Mouse (Mus musculus): ENCODE data around the gene Pdgfa. TPM values are rescaled to one million over a fixed set of nuclear protein-coding genes. Genes with fewer than 3 reads are reported as not detected.
A peak's percentile ranks its signal among the peaks of the same experiment; 100 is the strongest.

Gene Pdgfa
- polyA plus RNA-seq, 1 experiment from 2014 or later: 10.5 TPM

DNA sequence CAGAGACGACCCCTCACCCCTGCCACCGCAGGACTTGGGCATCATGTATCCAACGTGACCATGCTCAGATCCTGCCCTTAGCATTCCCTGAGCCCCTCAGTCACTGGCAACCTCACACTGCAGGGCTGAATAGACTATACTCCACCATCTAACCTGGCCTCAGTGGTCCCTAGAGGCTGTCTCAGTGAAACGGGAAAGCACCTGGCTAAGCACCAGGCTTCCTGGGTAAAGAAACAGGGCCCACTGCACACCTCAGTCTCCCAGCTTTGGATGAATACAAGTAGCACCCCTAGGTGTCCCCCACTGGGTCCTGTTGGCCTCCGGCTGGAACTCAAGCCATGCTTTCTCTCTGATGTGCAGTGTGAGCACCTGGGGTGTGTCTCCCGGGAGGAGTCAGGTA lies 23.7 kb downstream of the Pdgfa start:
- 86% methylated on average over 6 of the region's 6 CpGs for WGBS
- H3K4me3 ChIP-seq (replicated peaks): no peak overlapping the region
- H3K36me3 ChIP-seq (replicated peaks): no peaks in the 10 kb centered on the region
- no peak for ATAC-seq (ENCODE audit: low FRiP score)
- H3K27me3 ChIP-seq: no peaks in the 10 kb centered on the region
- no peaks in the 10 kb centered on the region for H3K4me1 ChIP-seq
- H3K9ac ChIP-seq: no peak overlapping the region
- H3K27ac ChIP-seq: no peak overlapping the region
- H3K9me3 ChIP-seq: no peaks in the 10 kb centered on the region
- H3K4me2 ChIP-seq: no peak overlapping the region

GRCm38 (mm10) chr5:138971405-138971804 lies 25.8 kb downstream of the Pdgfa start:
- Histone ChIP-seq H3K4me3 (replicated peaks) (no peak overlapping the region), H3K27me3 (no peaks in the 10 kb centered on the region), H3K4me2 (no peak overlapping the region), H3K27ac (no peak overlapping the region), H3K9me3 (no peaks in the 10 kb centered on the region), H3K36me3 (replicated peaks) (no peaks in the 10 kb centered on the region), H3K9ac (no peak overlapping the region), H3K4me1 (peaks cover under 1% of the 10 kb centered on the region; the same call in 1 of the 2 replicates)
- ATAC-seq (ENCODE audit: low FRiP score): no peak
- WGBS: 89% methylated on average over 9 of the region's 9 CpGs

DNA sequence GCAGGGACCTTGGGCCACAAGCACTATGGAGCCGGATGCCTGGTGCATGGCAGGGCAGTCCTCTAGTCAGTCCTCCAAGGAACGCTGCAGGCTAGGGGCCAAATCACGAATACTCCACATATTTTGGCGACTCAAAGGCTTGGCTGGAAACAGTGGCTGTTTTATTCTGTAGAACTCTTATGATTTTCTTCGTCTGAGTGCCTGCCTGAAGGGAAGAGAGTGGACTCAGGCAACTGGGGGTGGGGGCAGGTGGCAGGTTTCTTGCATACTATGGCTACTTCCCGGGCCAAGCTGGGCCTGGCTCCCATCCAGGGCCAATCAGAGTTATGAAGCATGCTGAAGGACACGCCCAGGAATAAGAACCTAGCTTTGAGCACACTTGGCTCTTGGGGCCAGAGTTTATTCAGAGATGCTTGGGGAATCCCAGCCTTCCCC lies 27.1 kb downstream of the Pdgfa start:
- Histone ChIP-seq H3K27me3 (no peaks in the 10 kb centered on the region), H3K9me3 (no peaks in the 10 kb centered on the region), H3K4me3 (replicated peaks) (no peak overlapping the region), H3K4me2 (no peak overlapping the region), H3K36me3 (replicated peaks) (no peaks in the 10 kb centered on the region), H3K27ac (no peak overlapping the region), H3K9ac (no peak overlapping the region), H3K4me1 (peaks cover 9% of the 10 kb centered on the region; the same call in 1 of the 2 replicates)
- no peak for ATAC-seq (ENCODE audit: low FRiP score)
- WGBS: 75% methylated on average over 7 of the region's 7 CpGs

GRCm38 (mm10) chr5:138966033-138966724 lies 31.0 kb downstream of the Pdgfa start:
- no peak for ATAC-seq (ENCODE audit: low FRiP score)
- H3K4me2 ChIP-seq: no peak overlapping the region
- 44% methylated on average over 7 of the region's 7 CpGs for WGBS
- peaks cover 9% of the 10 kb centered on the region; the same call in 1 of the 2 replicates for H3K4me1 ChIP-seq
- H3K9ac ChIP-seq: no peak overlapping the region
- no peak overlapping the region for H3K4me3 ChIP-seq (replicated peaks)
- H3K27ac ChIP-seq: no peak overlapping the region
- no peaks in the 10 kb centered on the region for H3K27me3 ChIP-seq
- H3K9me3 ChIP-seq: no peaks in the 10 kb centered on the region
- H3K36me3 ChIP-seq (replicated peaks): no peaks in the 10 kb centered on the region

GRCm38 (mm10) chr5:138965590-138965989 lies 31.6 kb downstream of the Pdgfa start:
- WGBS: 81% methylated on average over 2 of the region's 2 CpGs
- Histone ChIP-seq H3K27me3 (no peaks in the 10 kb centered on the region), H3K4me2 (no peak overlapping the region), H3K4me1 (peaks cover 9% of the 10 kb centered on the region; the same call in 1 of the 2 replicates), H3K9me3 (no peaks in the 10 kb centered on the region), H3K27ac (no peak overlapping the region), H3K36me3 (replicated peaks) (no peaks in the 10 kb centered on the region), H3K4me3 (replicated peaks) (no peak overlapping the region), H3K9ac (no peak overlapping the region)
- no peak for ATAC-seq (ENCODE audit: low FRiP score)

- H3K4me1 ChIP-seq: no peaks in the 10 kb centered on the region
- no peak overlapping the region for H3K9ac ChIP-seq
- no peak overlapping the region for H3K4me3 ChIP-seq (replicated peaks)
- 77% methylated on average over 10 of the region's 10 CpGs for WGBS
- no peaks in the 10 kb centered on the region for H3K9me3 ChIP-seq
- H3K27ac ChIP-seq: no peak overlapping the region
- no peak for ATAC-seq (ENCODE audit: low FRiP score)
- no peak overlapping the region for H3K4me2 ChIP-seq
- no peaks in the 10 kb centered on the region for H3K36me3 ChIP-seq (replicated peaks)
- H3K27me3 ChIP-seq: no peaks in the 10 kb centered on the region; the same call in 1 of the 2 replicates
Measured at GRCm38 (mm10) chr5:138956427-138956833, 40.7 kb downstream of the Pdgfa start.

DNA sequence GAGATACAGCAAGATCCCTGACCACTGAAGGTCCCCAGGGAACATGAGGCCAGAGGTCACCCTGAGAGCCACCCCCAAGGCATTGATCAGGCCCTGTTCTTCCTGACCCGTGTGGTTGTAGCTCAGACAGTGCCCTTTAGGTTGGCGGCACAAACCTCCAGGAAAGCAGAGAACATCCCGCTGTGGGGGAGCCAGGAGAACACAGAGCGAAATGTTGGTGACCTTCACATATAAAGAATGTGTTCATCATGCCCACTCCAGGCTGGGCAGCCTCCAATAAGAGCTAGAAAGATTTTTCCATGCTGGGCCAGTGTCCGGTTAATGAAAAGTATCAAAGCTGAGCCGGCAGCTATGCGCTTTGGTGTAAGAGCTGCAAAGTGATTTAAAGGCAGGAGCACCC lies 43.2 kb downstream of the Pdgfa start:
- H3K9me3 ChIP-seq: no peaks in the 10 kb centered on the region
- no peak overlapping the region for H3K4me3 ChIP-seq (replicated peaks)
- 84% methylated on average over 7 of the region's 7 CpGs for WGBS
- no peaks in the 10 kb centered on the region; the same call in 1 of the 2 replicates for H3K27me3 ChIP-seq
- H3K27ac ChIP-seq: no peak overlapping the region
- peaks cover 5% of the 10 kb centered on the region; the same call in 1 of the 2 replicates for H3K4me1 ChIP-seq
- no peak overlapping the region for H3K9ac ChIP-seq
- H3K4me2 ChIP-seq: no peak overlapping the region
- no peaks in the 10 kb centered on the region for H3K36me3 ChIP-seq (replicated peaks)
- ATAC-seq (ENCODE audit: low FRiP score): no peak

GRCm38 (mm10) chr5:138952969-138953368 lies 44.2 kb downstream of the Pdgfa start:
- 80% methylated on average over 13 of the region's 13 CpGs for WGBS
- peaks cover 14% of the 10 kb centered on the region for H3K4me1 ChIP-seq

DNA sequence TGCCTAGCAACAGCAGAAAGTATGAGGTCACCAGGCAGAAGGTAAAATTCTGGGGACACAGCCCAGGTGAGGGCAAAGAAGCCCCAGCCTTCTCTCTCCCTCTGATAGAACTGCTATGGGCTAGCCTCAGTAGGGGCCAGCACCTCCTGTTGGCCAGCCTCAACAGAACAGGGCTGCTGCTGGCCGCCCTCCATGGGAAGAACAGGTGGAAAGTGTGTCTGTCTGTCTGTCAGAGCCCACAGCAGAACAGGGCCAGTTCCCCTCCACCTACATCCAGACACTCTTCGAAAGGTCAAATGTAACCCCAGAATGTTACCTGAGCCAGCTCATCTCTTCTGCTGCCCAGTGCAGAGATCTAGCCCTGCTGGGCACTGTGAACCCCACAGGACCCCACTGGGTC lies 45.9 kb downstream of the Pdgfa start:
- Histone ChIP-seq H3K9me3 (no peaks in the 10 kb centered on the region), H3K27ac (no peak overlapping the region), H3K4me3 (replicated peaks) (no peak overlapping the region), H3K4me1 (peaks cover 27% of the 10 kb centered on the region), H3K27me3 (no peaks in the 10 kb centered on the region; the same call in 1 of the 2 replicates), H3K36me3 (replicated peaks) (no peaks in the 10 kb centered on the region), H3K4me2 (no peak overlapping the region), H3K9ac (no peak overlapping the region)
- ATAC-seq (ENCODE audit: low FRiP score): no peak
- WGBS: 80% methylated on average over 2 of the region's 2 CpGs

More at GRCm38 (mm10) chr5:138952969-138953368, 44.2 kb downstream of the Pdgfa start:
- Histone ChIP-seq H3K4me3 (replicated peaks) (no peak overlapping the region), H3K9me3 (no peaks in the 10 kb centered on the region), H3K9ac (no peak overlapping the region), H3K4me2 (no peak overlapping the region), H3K27me3 (no peaks in the 10 kb centered on the region; the same call in 1 of the 2 replicates), H3K36me3 (replicated peaks) (no peaks in the 10 kb centered on the region), H3K27ac (no peak overlapping the region)
- ATAC-seq (ENCODE audit: low FRiP score): no peak

DNA sequence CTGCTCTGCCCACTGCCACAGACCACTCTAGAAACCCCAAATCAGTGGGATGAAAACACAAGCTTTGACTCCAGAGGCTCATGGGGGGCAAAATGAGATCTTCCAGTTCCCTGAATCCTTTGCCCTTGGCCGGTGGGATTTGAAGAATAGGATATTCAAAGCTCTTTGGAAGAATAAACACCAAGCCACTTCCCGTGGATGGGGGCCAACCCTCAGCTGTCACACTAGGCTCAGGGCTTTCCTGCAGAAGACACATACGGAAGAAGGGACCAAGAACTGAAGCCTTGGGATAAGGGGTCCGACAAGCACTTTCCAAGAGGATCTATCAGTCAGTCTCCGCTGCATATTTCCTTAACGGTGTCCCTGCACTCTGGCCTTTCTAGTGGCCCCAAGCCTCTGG lies 48.0 kb downstream of the Pdgfa start:
- Histone ChIP-seq H3K9me3 (no peaks in the 10 kb centered on the region), H3K27me3 (no peaks in the 10 kb centered on the region; the same call in 1 of the 2 replicates), H3K4me2 (no peak overlapping the region), H3K9ac (no peak overlapping the region), H3K27ac (no peak overlapping the region), H3K4me1 (peaks cover 27% of the 10 kb centered on the region), H3K36me3 (replicated peaks) (no peaks in the 10 kb centered on the region), H3K4me3 (replicated peaks) (no peak overlapping the region)
- no peak for ATAC-seq (ENCODE audit: low FRiP score)
- 81% methylated on average over 6 of the region's 6 CpGs for WGBS

DNA sequence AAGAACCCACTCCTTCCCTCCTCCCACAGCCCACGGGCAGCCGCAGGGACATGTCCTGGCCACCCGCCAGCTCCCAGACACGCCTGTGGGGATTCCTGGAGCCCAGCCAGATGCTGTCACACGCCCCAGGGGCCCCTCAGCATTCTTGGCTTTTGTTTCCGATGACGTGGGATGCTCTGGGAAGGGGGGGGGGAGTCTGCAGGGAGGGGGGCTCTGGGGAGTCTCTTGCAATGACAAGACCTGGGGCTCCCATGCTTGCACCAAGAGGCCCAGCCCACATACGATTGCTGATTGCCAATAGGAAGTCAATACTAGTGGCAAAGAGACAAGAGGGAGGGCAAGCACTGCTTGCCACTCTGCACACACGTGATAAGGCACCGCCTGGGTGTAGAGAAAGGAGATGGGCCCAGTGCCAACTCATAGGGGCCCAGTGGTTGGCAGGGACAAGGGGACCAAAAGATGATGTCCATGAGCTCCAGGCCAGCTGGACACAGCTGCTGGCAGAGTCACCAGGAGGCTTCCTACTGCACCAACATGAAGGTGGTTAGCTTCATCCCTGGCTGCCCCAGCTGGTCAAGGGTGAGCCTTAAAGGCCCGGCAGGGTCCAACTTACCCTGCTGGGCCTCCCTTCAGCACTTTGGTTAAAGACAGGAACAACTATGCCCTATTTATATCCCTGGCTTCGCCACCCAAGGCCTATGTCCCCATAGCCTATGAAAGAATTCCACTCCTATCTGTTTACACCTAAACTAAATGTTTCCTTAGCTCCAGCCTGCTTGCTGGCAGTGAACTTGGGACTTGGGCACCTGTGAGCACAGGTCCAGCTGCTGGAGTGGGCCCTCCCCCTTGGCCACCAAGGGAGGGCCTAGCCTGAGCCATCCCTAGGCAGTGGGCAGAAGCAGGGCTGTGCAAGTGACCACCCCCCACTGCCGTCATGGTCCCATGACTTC lies 48.9 kb downstream of the Pdgfa start:
- Histone ChIP-seq H3K4me1 (peaks cover 27% of the 10 kb centered on the region), H3K27me3 (no peaks in the 10 kb centered on the region; the same call in 1 of the 2 replicates), H3K36me3 (replicated peaks) (no peaks in the 10 kb centered on the region), H3K9ac (no peak overlapping the region), H3K4me3 (replicated peaks) (no peak overlapping the region), H3K9me3 (no peaks in the 10 kb centered on the region), H3K27ac (peak overlapping the region; percentile 68), H3K4me2 (peak overlapping the region; percentile 30)
- WGBS: 34% methylated on average over 13 of the region's 13 CpGs
- ATAC-seq (ENCODE audit: low FRiP score): peak; percentile 80; the same call in 1 of the 2 replicates

DNA sequence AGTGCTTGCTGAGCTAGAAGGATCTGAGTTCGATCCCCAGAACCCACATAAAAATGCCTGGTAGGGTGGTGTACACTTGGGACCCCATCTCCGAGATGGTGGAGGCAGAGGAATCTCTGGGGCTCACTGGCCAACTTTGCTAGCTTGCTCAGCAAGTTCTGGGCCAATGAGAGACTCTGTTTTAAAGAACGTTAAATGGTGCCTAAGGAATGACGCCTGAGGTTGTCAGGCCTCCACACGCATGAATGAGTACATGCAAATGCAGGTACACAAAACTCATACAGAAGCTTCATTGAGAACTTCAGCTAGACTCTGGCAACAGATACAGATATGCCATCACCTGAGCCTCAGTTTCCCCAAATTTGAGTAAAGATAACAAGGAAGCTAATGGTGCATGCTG lies 49.7 kb downstream of the Pdgfa start:
- 71% methylated on average over 5 of the region's 5 CpGs for WGBS
- no peaks in the 10 kb centered on the region for H3K36me3 ChIP-seq (replicated peaks)
- peak overlapping the region; percentile 68 for H3K27ac ChIP-seq
- no peak overlapping the region for H3K4me3 ChIP-seq (replicated peaks)
- H3K4me1 ChIP-seq: peaks cover 27% of the 10 kb centered on the region
- no peak overlapping the region for H3K9ac ChIP-seq
- peak overlapping the region; percentile 30; the same call in 1 of the 2 replicates for H3K4me2 ChIP-seq
- ATAC-seq (ENCODE audit: low FRiP score): no peak
- H3K27me3 ChIP-seq: no peaks in the 10 kb centered on the region; the same call in 1 of the 2 replicates
- no peaks in the 10 kb centered on the region for H3K9me3 ChIP-seq
